Mouse (Mus musculus) C2C12 (cell line): Measurements from ENCODE around the gene Itgad.

ENCODE experiments used
- CTCF ChIP-seq: IDR thresholded peaks from one replicate; pipeline ENCODE4 v1.5.1; 2011; ENCODE audit not compliant: control insufficient read depth, insufficient read depth, insufficient read length
- MAX ChIP-seq: IDR thresholded peaks from one replicate; pipeline ENCODE4 v1.6.1; 2011; ENCODE audit warnings: mild to moderate bottlenecking, control low read depth
- MYOD1 ChIP-seq: IDR thresholded peaks from one replicate; pipeline ENCODE4 v1.6.1; 2011; ENCODE audit warnings: low read depth; ENCODE audit not compliant: control insufficient read depth, insufficient read length
- USF1 ChIP-seq: IDR thresholded peaks from one replicate; pipeline ENCODE4 v1.6.1; 2011; ENCODE audit warnings: low read depth, mild to moderate bottlenecking, control low read depth, moderate library complexity

DNA sequence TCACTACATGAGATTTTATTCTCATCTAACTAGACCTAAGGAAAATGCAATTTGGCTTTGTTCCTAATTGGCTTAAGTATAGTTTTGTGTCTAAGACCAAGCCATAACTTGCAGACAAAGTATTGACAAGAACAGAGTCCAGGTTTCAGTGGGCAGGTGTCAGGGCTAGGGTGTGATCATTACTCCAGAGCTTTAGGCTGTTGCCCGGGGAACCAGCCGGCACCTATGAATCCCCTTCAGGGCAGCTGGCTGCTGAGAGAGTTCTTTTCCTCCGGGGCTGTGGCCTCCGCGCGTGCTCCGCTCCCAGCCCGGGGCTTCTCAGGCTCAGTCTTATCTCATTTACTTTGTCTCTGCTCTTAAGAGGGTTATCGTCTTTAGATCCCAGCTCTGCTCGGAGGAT, 748 bp downstream of the Itgad start:
- TF ChIP-seq CTCF (no peak), USF1 (no peak), MAX (no peak), MYOD1 (no peak)
